Mouse (Mus musculus) hindbrain, embryonic 13.5 days (tissue): ENCODE results near the gene Zfp637. TPM values are rescaled to one million over a fixed set of nuclear protein-coding genes. Genes with fewer than 3 reads are reported as not detected.

Source experiments
- ATAC-seq: fragments of 200-750 bp; cut with Nextera tagmentation; 2 replicates; pipeline ENCODE4 v1.8.0; 2017; ENCODE audit warnings: moderate TSS enrichment; ENCODE audit not compliant: low FRiP score
- H3K27ac ChIP-seq: fragments of 300-500 bp; sonication (generic); 2 replicates; pipeline ENCODE4 v1.5.1; 2015; ENCODE audit warnings: inconsistent platforms, mild to moderate bottlenecking, moderate library complexity
- H3K27me3 ChIP-seq: fragments of 300-500 bp; sonication (generic); 2 replicates; pipeline ENCODE4 v1.6.1; 2015; ENCODE audit warnings: mild to moderate bottlenecking, inconsistent platforms
- H3K36me3 ChIP-seq: fragments of 300-500 bp; sonication (generic); 2 replicates; pipeline ENCODE4 v1.6.1; 2015; ENCODE audit warnings: mild to moderate bottlenecking, inconsistent platforms
- H3K4me1 ChIP-seq: fragments of 300-500 bp; sonication (generic); replicated peaks from 2 replicates; pipeline ENCODE4 v1.6.1; 2015; ENCODE audit warnings: inconsistent platforms
- H3K4me2 ChIP-seq: fragments of 300-500 bp; sonication (generic); 2 replicates; pipeline ENCODE4 v1.6.1; 2015; ENCODE audit warnings: inconsistent platforms, mild to moderate bottlenecking, moderate library complexity
- H3K4me3 ChIP-seq: fragments of 300-500 bp; sonication (generic); 2 replicates; pipeline ENCODE4 v1.5.1; 2015; ENCODE audit warnings: mild to moderate bottlenecking, inconsistent platforms
- H3K9ac ChIP-seq: fragments of 300-500 bp; sonication (generic); 2 replicates; pipeline ENCODE4 v1.6.1; 2015; ENCODE audit warnings: mild to moderate bottlenecking, inconsistent platforms
- H3K9me3 ChIP-seq: fragments of 300-500 bp; sonication (generic); 2 replicates; pipeline ENCODE4 v1.6.1; 2016; ENCODE audit warnings: inconsistent platforms
- WGBS: fragments of 180-500 bp; shearing (Covaris S2); methylation state at CpG from one replicate; pipeline ENCODE4 v1.1.7; 2015; 5-methylcytosine and 5-hydroxymethylcytosine counted together
- polyA plus RNA-seq: library from polyadenylated mRNA; unstranded; fragments of >200 nt; fragmentation: Nextera tagmentation; extraction: Ambion mirVana; gene quantifications from 2 replicates; pipeline ENCODE4 v1.2.1, GENCODE M21; 2015

Zfp637 gene
- polyA plus RNA-seq, 1 experiment from 2014 or later: 145 TPM

DNA sequence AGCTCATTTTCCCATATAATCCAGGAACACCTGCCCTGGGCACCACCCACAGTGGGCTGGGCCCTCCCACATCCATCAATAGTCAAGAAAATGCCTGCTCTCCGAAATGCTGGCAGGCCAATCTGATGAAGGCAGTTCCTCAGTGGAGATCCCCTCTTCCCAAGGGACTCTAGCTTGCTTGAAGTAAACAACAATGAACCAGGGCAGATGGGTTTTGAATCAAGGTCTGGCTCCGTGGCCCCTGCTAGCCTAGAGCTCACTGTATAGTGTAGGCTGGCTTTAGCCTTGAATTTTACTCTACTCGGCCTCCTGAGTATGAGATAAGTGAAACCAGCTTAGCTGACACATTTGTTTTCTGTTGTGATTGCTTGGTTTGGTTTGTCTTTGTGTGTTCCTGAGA is 51.4 kb downstream of the Zfp637 start:
- H3K4me2 ChIP-seq: no peak overlapping the region
- 61% methylated on average over 3 of the region's 3 CpGs for WGBS
- H3K9me3 ChIP-seq: no peaks in the 10 kb centered on the region
- no peak overlapping the region for H3K27ac ChIP-seq
- H3K27me3 ChIP-seq: no peaks in the 10 kb centered on the region
- ATAC-seq: no peak
- no peak overlapping the region for H3K9ac ChIP-seq
- no peaks in the 10 kb centered on the region for H3K4me1 ChIP-seq
- no peak overlapping the region for H3K4me3 ChIP-seq
- no peaks in the 10 kb centered on the region for H3K36me3 ChIP-seq

DNA sequence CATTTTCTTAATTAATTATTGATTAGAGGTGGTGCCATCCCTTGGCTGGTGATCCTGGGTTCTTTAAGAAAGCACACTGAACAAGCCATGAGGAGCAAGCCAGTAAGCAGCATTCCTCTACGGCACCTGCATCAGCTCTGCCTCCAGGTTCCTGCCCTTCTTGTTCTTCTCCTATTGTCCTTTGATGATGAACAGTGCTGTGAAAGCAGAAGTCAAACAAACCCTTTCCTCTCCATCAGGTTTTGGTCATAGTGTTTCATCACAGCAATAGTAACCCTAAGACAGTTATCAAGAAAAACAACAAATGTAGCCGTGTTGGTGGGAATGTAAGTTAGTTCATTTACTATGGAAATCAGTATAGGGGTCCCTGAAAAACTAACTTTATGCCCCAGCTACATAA is 52.5 kb downstream of the Zfp637 start:
- no peaks in the 10 kb centered on the region for H3K36me3 ChIP-seq
- no peak overlapping the region for H3K9ac ChIP-seq

More for the DNA sequence above, 52.5 kb downstream of the Zfp637 start:
- no peak overlapping the region for H3K4me2 ChIP-seq
- H3K9me3 ChIP-seq: no peaks in the 10 kb centered on the region
- no peaks in the 10 kb centered on the region for H3K4me1 ChIP-seq
- H3K4me3 ChIP-seq: no peak overlapping the region
- no peak for ATAC-seq
- 97% methylated on average over 2 of the region's 2 CpGs for WGBS
- no peak overlapping the region for H3K27ac ChIP-seq
- no peaks in the 10 kb centered on the region for H3K27me3 ChIP-seq

Other genes starting within 250 kb of the Zfp637 start
- 11.9 and 14.6 TPM in 2 replicates for gene Zfp239, start 20.9 kb downstream of the Zfp637 start, polyA plus RNA-seq
- 307 and 313 TPM in 2 replicates for gene Hnrnpf, start 59.1 kb downstream of the Zfp637 start, polyA plus RNA-seq
- gene Fxyd4, start 96.5 kb downstream of the Zfp637 start, polyA plus RNA-seq: 3.5 TPM in 2 replicates
- 0.90 and 1.1 TPM in 2 replicates for gene Rasgef1a, start 170.3 kb downstream of the Zfp637 start, polyA plus RNA-seq